Mouse (Mus musculus): Measurements from ENCODE around the gene Vmn1r116. TPM values are rescaled to one million over a fixed set of nuclear protein-coding genes. Genes with fewer than 3 reads are reported as not detected.
"Not testable (repeated sequence)": the region's sequence is repeated elsewhere in the genome, so short reads cannot be mapped to it uniquely, and the experiment has no call there.

Vmn1r116 gene
- polyA plus RNA-seq (2012; rRNA removed): not detected in 2 replicates

GRCm38 (mm10) chr7:20871956-20872355, at the start of gene Vmn1r116:
Gene Vmn1r116 (plus strand): TSS chr7:20872256.
- not testable (repeated sequence) for H3K4me1 ChIP-seq (ENCODE audit: control insufficient read depth, insufficient read depth, low read length); H3K4me3 ChIP-seq (ENCODE audit: insufficient read depth, low read length); H3K27ac ChIP-seq (ENCODE audit: insufficient read depth, low read length)

- H3K4me1 ChIP-seq (ENCODE audit: control insufficient read depth, insufficient read depth, low read length); H3K27ac ChIP-seq (ENCODE audit: insufficient read depth, low read length); H3K4me3 ChIP-seq (ENCODE audit: insufficient read depth, low read length): not testable (repeated sequence)
Observed at GRCm38 (mm10) chr7:20844885-20845284, 27.2 kb upstream of the Vmn1r116 start, which contains the start of gene Vmn1r115. Gene Vmn1r115 (minus strand): TSS chr7:20844985.

- H3K4me3 ChIP-seq (ENCODE audit: insufficient read depth, low read length); H3K4me1 ChIP-seq (ENCODE audit: control insufficient read depth, insufficient read depth, low read length); H3K27ac ChIP-seq (ENCODE audit: insufficient read depth, low read length): not testable (repeated sequence)
Observed at GRCm38 (mm10) chr7:20884021-20884420, 12.0 kb downstream of the Vmn1r116 start, which contains the start of gene Vmn1r117. Gene Vmn1r117 (minus strand): TSS chr7:20884121.

GRCm38 (mm10) chr7:20912247-20912646, 40.2 kb downstream of the Vmn1r116 start, which contains the start of gene Vmn1r118:
Gene Vmn1r118 (minus strand): TSS chr7:20912347.
- not testable (repeated sequence) for H3K4me1 ChIP-seq (ENCODE audit: control insufficient read depth, insufficient read depth, low read length); H3K4me3 ChIP-seq (ENCODE audit: insufficient read depth, low read length); H3K27ac ChIP-seq (ENCODE audit: insufficient read depth, low read length)

Other genes starting within 250 kb of the Vmn1r116 start
- not detected in 2 replicates for gene Vmn1r107, start 203.3 kb upstream of the Vmn1r116 start, polyA plus RNA-seq (2012; rRNA removed)
- not detected in 2 replicates for gene Vmn1r111, start 169.0 kb upstream of the Vmn1r116 start, polyA plus RNA-seq (2012; rRNA removed)
- not detected in 2 replicates for gene Gm10668, start 141.6 kb upstream of the Vmn1r116 start, polyA plus RNA-seq (2012; rRNA removed)
- not detected in 2 replicates for gene Vmn1r112, start 101.1 kb upstream of the Vmn1r116 start, polyA plus RNA-seq (2012; rRNA removed)
- gene Vmn1r113, start 85.0 kb upstream of the Vmn1r116 start, polyA plus RNA-seq (2012; rRNA removed): not detected in 2 replicates
- not detected in 2 replicates for gene Vmn1r114, start 60.1 kb upstream of the Vmn1r116 start, polyA plus RNA-seq (2012; rRNA removed)
- not detected in 2 replicates for gene Vmn1r115, start 27.3 kb upstream of the Vmn1r116 start, polyA plus RNA-seq (2012; rRNA removed)
- gene Vmn1r117, start 11.9 kb downstream of the Vmn1r116 start, polyA plus RNA-seq (2012; rRNA removed): not detected in 2 replicates
- not detected in 2 replicates for gene Vmn1r118, start 40.1 kb downstream of the Vmn1r116 start, polyA plus RNA-seq (2012; rRNA removed)
- gene Vmn1r119, start 140.2 kb downstream of the Vmn1r116 start, polyA plus RNA-seq (2012; rRNA removed): not detected in 2 replicates
- not detected in 2 replicates for gene Vmn1r120, start 181.5 kb downstream of the Vmn1r116 start, polyA plus RNA-seq (2012; rRNA removed)
- not detected in 2 replicates for gene Vmn1r121, start 226.3 kb downstream of the Vmn1r116 start, polyA plus RNA-seq (2012; rRNA removed)

Data from cortical plate, adult 2 months (tissue).